30 mouse cellular contexts compared by ENCODE assay signal in genomic region chr11:97461307-97461820, GRCm38 (mm10). TPM values are rescaled to one million over a fixed set of nuclear protein-coding genes. Genes with fewer than 3 reads are reported as not detected.
DNase-seq lines count a peak whose midpoint lies in the region; ATAC-seq and TF ChIP-seq lines count a peak whose summit lies in the region.
"Had no signal": no experiment of that assay in that cellular context is flagged by ENCODE, and none has a peak within 500 bp of the region (broad histone marks: within the 10 kb centered on the region; RNA-seq: fewer than 3 reads in every experiment).

No protein-coding gene starts in this region.

- 79% methylated on average over 3 of the region's 3 CpGs for WGBS in cerebellum, adult 2 months
- WGBS in limb, embryonic 15.5 days: 83% methylated on average over 3 of the region's 3 CpGs
- 96% methylated on average over 3 of the region's 3 CpGs for WGBS in limb, embryonic 10.5 days
- 94% methylated on average over 3 of the region's 3 CpGs for WGBS in thymus, adult 2 months

- no peak for TF ChIP-seq CTCF in cerebellum, adult 2 months (IDR thresholded peaks at IDR 0.05; ENCODE audit: borderline replicate concordance, insufficient read depth, low read depth, low read length)
- TF ChIP-seq CTCF in thymus, adult 2 months (IDR thresholded peaks at IDR 0.05; ENCODE audit: borderline replicate concordance, control insufficient read depth, extremely low read depth, insufficient read depth, low read length, poor library complexity): no peak

- no peaks in the 10 kb centered on the region for H3K9me3 ChIP-seq in limb, embryonic 15.5 days
- no peaks in the 10 kb centered on the region for H3K9me3 ChIP-seq in limb, embryonic 10.5 days (replicated peaks)
- H3K9me3 ChIP-seq: embryonic facial prominence, embryonic 13.5 days; heart, embryonic 10.5 days; heart, embryonic 15.5 days; megakaryocyte, embryonic 14.5 days; midbrain, embryonic 12.5 days had no signal

- H3K4me1 ChIP-seq in cerebellum, adult 2 months (ENCODE audit: control insufficient read depth, insufficient read depth, low read length): peaks cover 8% of the 10 kb centered on the region
- peaks cover 9% of the 10 kb centered on the region; the same call in 1 of the 2 replicates for H3K4me1 ChIP-seq in limb, embryonic 15.5 days
- H3K4me1 ChIP-seq in limb, embryonic 10.5 days: peaks cover 6% of the 10 kb centered on the region; the same call in 1 of the 2 replicates
- no peaks in the 10 kb centered on the region for H3K4me1 ChIP-seq in thymus, adult 2 months (replicated peaks; ENCODE audit: control insufficient read depth, insufficient read depth, low read length)
- H3K4me1 ChIP-seq: heart, embryonic 15.5 days; midbrain, embryonic 12.5 days had no signal

- ATAC-seq in limb, embryonic 15.5 days (ENCODE audit: insufficient number of reproducible peaks, low FRiP score, low TSS enrichment, low read depth): no peak
- ATAC-seq: activated CD4-positive, CD25-positive, alpha-beta regulatory T cell, adult 4 months; forebrain, postnatal 0 days; hindbrain, embryonic 16.5 days; lung, postnatal 0 days had no signal

- peak; percentile 45 to 48 for DNase-seq in cerebellum, postnatal 10 days
- no peak for DNase-seq in cerebellum, adult 2 months
- no peak for DNase-seq in limb, embryonic 10.5 days (ENCODE audit: low spot score)
- peak; percentile 29 for DNase-seq in thymus, postnatal 25 days
- DNase-seq in thymus, adult 2 months: no peak
- DNase-seq in neural tube, embryonic 10.5 days (ENCODE audit: extremely low spot score, low spot score): no peak
- DNase-seq: adrenal gland, adult 2 months; adrenal gland, postnatal 36 days; cerebellum, adult 9-10 months; forebrain, postnatal 0 days; kidney, adult 8-10 months; kidney, postnatal 4 days; liver; lung, adult 18-20 months; lung, postnatal 4 days; right cerebral cortex, adult 18-20 months; spleen, adult 18-20 months had no signal

- no peaks in the 10 kb centered on the region for H3K27me3 ChIP-seq in cerebellum, adult 2 months (ENCODE audit: control insufficient read depth, insufficient read depth, low read length)
- H3K27me3 ChIP-seq in limb, embryonic 15.5 days: no peaks in the 10 kb centered on the region
- peaks cover 31% of the 10 kb centered on the region for H3K27me3 ChIP-seq in limb, embryonic 10.5 days (ENCODE audit: low read depth, poor library complexity, severe bottlenecking)
- no peaks in the 10 kb centered on the region for H3K27me3 ChIP-seq in thymus, adult 2 months (ENCODE audit: control insufficient read depth, insufficient read depth, low read length)
- H3K27me3 ChIP-seq: CH12.LX; embryonic facial prominence, embryonic 13.5 days; heart, embryonic 15.5 days; megakaryocyte, embryonic 14.5 days had no signal

- no peak overlapping the region for H3K4me3 ChIP-seq in cerebellum, adult 2 months (replicated peaks; ENCODE audit: insufficient read depth, low read depth, low read length)
- no peak overlapping the region for H3K4me3 ChIP-seq in limb, embryonic 15.5 days
- no peak overlapping the region for H3K4me3 ChIP-seq in limb, embryonic 10.5 days
- no peak overlapping the region for H3K4me3 ChIP-seq in thymus, adult 2 months (ENCODE audit: control insufficient read depth, insufficient read depth, low read length)
- H3K4me3 ChIP-seq: embryonic facial prominence, embryonic 13.5 days; heart, embryonic 10.5 days; heart, embryonic 15.5 days; megakaryocyte, embryonic 14.5 days; midbrain, embryonic 12.5 days had no signal

- TF ChIP-seq POLR2A in cerebellum, adult 2 months (IDR thresholded peaks at IDR 0.05; ENCODE audit: borderline replicate concordance, insufficient read depth, low read length): no peak
- TF ChIP-seq POLR2A in thymus, adult 2 months (IDR thresholded peaks at IDR 0.05; ENCODE audit: control insufficient read depth, extremely low read depth, insufficient read depth, low read length, poor library complexity): no peak

- no peak overlapping the region for H3K9ac ChIP-seq in limb, embryonic 15.5 days
- H3K9ac ChIP-seq: embryonic facial prominence, embryonic 13.5 days; forebrain, postnatal 0 days; heart, embryonic 15.5 days; midbrain, embryonic 12.5 days had no signal

- no peak overlapping the region for H3K27ac ChIP-seq in cerebellum, adult 2 months (ENCODE audit: insufficient read depth, low read length)
- H3K27ac ChIP-seq in limb, embryonic 15.5 days: peak overlapping the region; percentile 17; the same call in 1 of the 2 replicates
- H3K27ac ChIP-seq in limb, embryonic 10.5 days: no peak overlapping the region
- no peak overlapping the region for H3K27ac ChIP-seq in thymus, adult 2 months (ENCODE audit: control insufficient read depth, insufficient read depth, low read length)
- H3K27ac ChIP-seq: embryonic facial prominence, embryonic 13.5 days; heart, embryonic 10.5 days; heart, embryonic 15.5 days; kidney, postnatal 0 days; midbrain, embryonic 12.5 days had no signal

- H3K4me2 ChIP-seq in limb, embryonic 15.5 days: no peak overlapping the region
- H3K4me2 ChIP-seq: embryonic facial prominence, embryonic 13.5 days; heart, embryonic 15.5 days; midbrain, embryonic 12.5 days had no signal

- peaks cover 99% of the 10 kb centered on the region for H3K36me3 ChIP-seq in limb, embryonic 15.5 days
- H3K36me3 ChIP-seq in limb, embryonic 10.5 days: peaks cover 96% of the 10 kb centered on the region
- H3K36me3 ChIP-seq in thymus, adult 2 months (ENCODE audit: control insufficient read depth, insufficient read depth, low read length): no peaks in the 10 kb centered on the region

RNA-seq across cellular contexts. Expression of gene 4933428G20Rik, which starts 38.8 kb away (rescaled TPM):
- not detected in 2 replicates for polyA plus RNA-seq in cerebellum, adult 2 months (2012; rRNA removed)
- 0.93 and 1.1 TPM in 2 replicates for polyA plus RNA-seq in limb, embryonic 15.5 days (2015; fragmentation: Nextera tagmentation; extraction: Ambion mirVana)
- polyA plus RNA-seq in limb, embryonic 10.5 days (2016; fragmentation: Nextera tagmentation; extraction: Ambion mirVana): 0.49 and 0.54 TPM in 2 replicates
- not detected in 2 replicates for polyA plus RNA-seq in thymus, adult 2 months (2012; rRNA removed)
- polyA plus RNA-seq: activated CD4-positive, CD25-positive, alpha-beta regulatory T cell, adult 4 months; neural tube, embryonic 11.5 days; urinary bladder, adult 2 months had no signal

RNA-seq across cellular contexts. Expression of gene Arhgap23, which starts 46.0 kb away (rescaled TPM):
- polyA plus RNA-seq in cerebellum, adult 2 months (2012; rRNA removed): 68.9 and 77.2 TPM in 2 replicates
- 7.8 and 8.4 TPM in 2 replicates for polyA plus RNA-seq in limb, embryonic 15.5 days (2015; fragmentation: Nextera tagmentation; extraction: Ambion mirVana)
- 3.5 and 3.9 TPM in 2 replicates for polyA plus RNA-seq in limb, embryonic 10.5 days (2016; fragmentation: Nextera tagmentation; extraction: Ambion mirVana)
- polyA plus RNA-seq in thymus, adult 2 months (2012; rRNA removed): 13.3 and 18.0 TPM in 2 replicates
- polyA plus RNA-seq: activated CD4-positive, CD25-positive, alpha-beta regulatory T cell, adult 4 months had no signal

Comparison
In these comparisons a context has a peak if more than half of its experiments do, and no peak if none do; other contexts are left out.
1. DNase-seq: peak in cerebellum, postnatal 10 days (2 of 2) and thymus, postnatal 25 days (single experiment); none in cerebellum, adult 2 months (0 of 2), limb, embryonic 10.5 days (single experiment), thymus, adult 2 months (single experiment) and neural tube, embryonic 10.5 days (single experiment).